Mouse (Mus musculus) heart, postnatal 0 days (tissue): ENCODE results near the gene Pitpnm1.

Experiments used
- CTCF ChIP-seq: IDR thresholded peaks from 2 replicates; pipeline ENCODE4 v1.5.1; 2016; ENCODE audit warnings: antibody characterized with exemption, control low read depth, low read depth
- EP300 ChIP-seq: IDR thresholded peaks from 2 replicates; pipeline ENCODE4 v1.6.1; 2016; ENCODE audit warnings: antibody characterized with exemption, low read depth

DNA sequence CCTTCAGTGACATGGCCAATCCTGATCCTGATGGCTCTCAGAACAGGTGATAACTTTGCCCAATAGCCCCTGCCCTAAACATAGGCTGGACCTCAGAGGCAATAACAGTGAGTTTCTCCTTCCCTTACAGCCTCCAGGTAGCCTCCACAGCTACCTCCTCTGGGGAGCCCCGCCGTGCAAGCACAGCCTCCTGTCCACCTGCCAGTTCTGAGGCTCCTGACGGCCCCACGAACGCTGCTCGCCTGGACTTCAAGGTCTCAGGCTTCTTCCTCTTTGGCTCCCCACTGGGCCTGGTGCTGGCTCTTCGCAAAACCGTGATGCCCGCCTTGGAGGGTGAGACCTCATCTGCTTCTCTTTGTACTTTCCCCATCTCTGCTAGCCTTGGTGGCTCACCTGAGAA is 8.7 kb downstream of the Pitpnm1 start:
- TF ChIP-seq CTCF (no peak), EP300 (no peak)
